Mouse (Mus musculus): ENCODE results near the gene Ubald2. TPM values are rescaled to one million over a fixed set of nuclear protein-coding genes. Genes with fewer than 3 reads are reported as not detected.
"Not testable (repeated sequence)": the region's sequence is repeated elsewhere in the genome, so short reads cannot be mapped to it uniquely, and the experiment has no call there.

The Ubald2 gene
- total RNA-seq, 2 experiments from 2014 or later, result 43.3 to 45.8 TPM

- no peak for DNase-seq
- intact Hi-C loops (cut with DNase I), result no loop called here
Observed at GRCm38 (mm10) chr11:116413631-116414022, 20.3 kb upstream of the Ubald2 start.

GRCm38 (mm10) chr11:116416196-116416943 is 17.5 kb upstream of the Ubald2 start:
- intact Hi-C loops (cut with DNase I), result no loop called here
- no peak for DNase-seq

- no peak for DNase-seq
- intact Hi-C loops (cut with DNase I), result no loop called here
Observed at GRCm38 (mm10) chr11:116417054-116417453, 16.8 kb upstream of the Ubald2 start.

- DNase-seq, result peak; percentile 38
- intact Hi-C loops (cut with DNase I), result no loop called here
Observed at GRCm38 (mm10) chr11:116418194-116418840, 15.6 kb upstream of the Ubald2 start.

- DNase-seq, result no peak
- intact Hi-C loops (cut with DNase I), result no loop called here
Observed at GRCm38 (mm10) chr11:116418841-116419462, 14.9 kb upstream of the Ubald2 start.

- DNase-seq, result no peak
- intact Hi-C loops (cut with DNase I), result no loop called here
Observed at GRCm38 (mm10) chr11:116421102-116421501, 12.8 kb upstream of the Ubald2 start.

- intact Hi-C loops (cut with DNase I), result no loop called here
- no peak for DNase-seq
Observed at GRCm38 (mm10) chr11:116422562-116422961, 11.3 kb upstream of the Ubald2 start.

- no peak for DNase-seq
- intact Hi-C loops (cut with DNase I), result no loop called here
Observed at GRCm38 (mm10) chr11:116423214-116423613, 10.7 kb upstream of the Ubald2 start.

- no peak for DNase-seq
- intact Hi-C loops (cut with DNase I), result no loop called here
Observed at GRCm38 (mm10) chr11:116423782-116424620, 9.9 kb upstream of the Ubald2 start.

GRCm38 (mm10) chr11:116424621-116425407 is 9.1 kb upstream of the Ubald2 start:
- no peak for DNase-seq
- intact Hi-C loops (cut with DNase I), result no loop called here

- DNase-seq; intact Hi-C loops (cut with DNase I): not testable (repeated sequence)
Observed at GRCm38 (mm10) chr11:116426328-116426727, 7.6 kb upstream of the Ubald2 start.

GRCm38 (mm10) chr11:116426852-116427575 is 6.9 kb upstream of the Ubald2 start:
- intact Hi-C loops (cut with DNase I), result no loop called here
- no peak for DNase-seq

- intact Hi-C loops (cut with DNase I), result no loop called here
- no peak for DNase-seq
Observed at GRCm38 (mm10) chr11:116428872-116429859, 4.7 kb upstream of the Ubald2 start.

- intact Hi-C loops (cut with DNase I), result no loop called here
- no peak for DNase-seq
Observed at GRCm38 (mm10) chr11:116429862-116430613, 3.9 kb upstream of the Ubald2 start.

- no peak for DNase-seq
- intact Hi-C loops (cut with DNase I), result no loop called here
Observed at GRCm38 (mm10) chr11:116430723-116431427, 3.0 kb upstream of the Ubald2 start.

- intact Hi-C loops (cut with DNase I), result no loop called here
- DNase-seq, result no peak
Observed at GRCm38 (mm10) chr11:116431428-116432077, 2.3 kb upstream of the Ubald2 start.

Measured in left cerebral cortex, postnatal 4 days (tissue).